Mouse (Mus musculus) heart, postnatal 0 days (tissue): ENCODE measurements around the gene Dbi.

Experiments used
- CTCF ChIP-seq: IDR thresholded peaks from 2 replicates; pipeline ENCODE4 v1.5.1; 2016; ENCODE audit warnings: antibody characterized with exemption, control low read depth, low read depth
- EP300 ChIP-seq: IDR thresholded peaks from 2 replicates; pipeline ENCODE4 v1.6.1; 2016; ENCODE audit warnings: antibody characterized with exemption, low read depth

- TF ChIP-seq EP300 (no peak), CTCF (no peak)
These were observed 1.2 kb upstream of the Dbi start for GRCm38 (mm10) chr1:120121930-120122530.
